Mouse (Mus musculus): ENCODE data around the gene Tnik.

Tnik gene

DNA sequence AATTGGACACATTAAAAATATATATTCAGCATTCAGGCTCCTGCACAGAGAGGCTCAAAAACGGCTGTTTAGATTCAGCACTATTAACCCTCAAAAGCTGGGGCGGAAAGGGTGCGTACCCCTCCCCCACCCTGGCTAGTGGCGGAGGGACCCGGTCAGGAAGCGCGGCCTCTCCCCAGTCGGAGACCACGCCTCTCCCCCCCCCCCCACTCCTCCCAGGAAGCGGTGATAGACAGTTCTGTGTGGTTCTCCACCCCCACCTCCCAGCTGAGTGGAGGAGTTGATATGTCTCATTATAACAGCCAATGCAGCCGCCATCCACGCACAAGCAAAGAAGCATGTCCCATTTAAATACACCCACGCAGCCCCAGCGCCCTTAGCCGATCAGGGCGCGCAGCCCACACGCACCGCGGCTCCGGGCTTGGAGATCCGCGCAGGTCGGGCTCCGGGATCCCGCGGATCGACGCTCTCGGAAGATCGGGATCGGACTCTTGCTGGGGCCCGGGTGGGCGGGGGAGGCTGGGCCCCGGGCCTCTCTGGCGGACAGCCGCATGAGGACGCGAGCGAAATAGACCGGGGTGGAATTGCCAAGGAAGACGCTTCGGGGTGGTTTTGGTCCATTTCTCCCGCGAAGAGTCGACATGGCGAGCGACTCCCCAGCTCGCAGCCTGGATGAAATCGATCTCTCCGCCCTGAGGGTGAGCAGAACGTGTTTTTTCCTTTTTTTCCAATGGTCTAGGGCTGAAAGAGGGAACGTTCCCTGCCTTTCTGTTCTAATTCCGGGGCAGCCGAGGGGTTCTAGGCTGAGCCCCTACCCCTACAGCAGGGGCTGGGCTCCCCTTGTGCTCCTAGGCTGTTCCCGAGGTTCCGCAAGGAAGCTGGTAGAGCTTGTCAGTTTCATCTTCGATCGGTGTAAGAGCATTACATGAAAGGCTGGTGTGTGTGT lies at the start of gene Tnik:
Tnik (plus strand) TSS at position 213 of the 946 bp plus-strand sequence.
- peak; percentile 77 for DNase-seq

- no peak for DNase-seq
Observed at GRCm38 (mm10) chr3:28214886-28215311, 48.1 kb upstream of the Tnik start.

- no peak for DNase-seq
Observed at GRCm38 (mm10) chr3:28217001-28217400, 46.0 kb upstream of the Tnik start.

DNA sequence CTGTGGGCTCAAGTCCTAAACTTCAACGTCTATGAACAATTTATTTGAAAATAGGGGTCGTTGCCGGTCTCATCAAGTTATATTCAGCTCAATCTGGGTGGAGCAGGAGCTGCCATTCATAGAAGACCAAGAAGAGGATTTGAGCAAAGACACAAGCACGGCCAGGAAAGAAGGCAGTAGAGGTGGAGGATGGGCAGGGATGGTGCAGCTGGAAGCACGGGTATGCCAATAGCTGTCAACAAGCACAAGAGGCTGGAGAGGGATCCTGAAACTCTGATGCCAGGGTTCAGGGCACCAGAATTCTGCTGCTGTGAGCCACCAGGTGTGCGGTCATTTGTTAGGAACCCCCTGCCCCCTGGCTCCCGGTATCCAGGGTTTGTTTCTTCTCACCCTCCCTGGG lies 43.5 kb upstream of the Tnik start:
- DNase-seq = no peak

DNA sequence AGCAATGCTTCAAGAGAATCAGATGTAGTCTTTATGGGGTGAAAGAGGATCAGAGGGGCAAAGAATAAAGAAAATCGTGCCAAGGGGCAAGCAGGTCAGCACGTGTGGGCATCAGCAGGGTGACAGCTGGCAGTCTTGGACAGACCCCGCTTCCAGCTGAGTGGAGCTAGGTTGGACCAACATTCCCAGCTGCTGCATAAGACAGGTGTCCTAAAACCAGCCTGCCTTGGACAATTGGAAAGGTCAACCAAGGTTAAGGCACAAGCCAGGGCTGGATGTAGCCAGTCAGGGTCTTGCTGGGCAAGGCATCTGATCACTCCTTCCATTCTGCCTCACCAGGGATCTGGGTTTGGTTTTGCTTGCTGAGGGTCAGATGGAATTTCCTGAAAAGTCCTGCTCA lies 43.0 kb upstream of the Tnik start:
- no peak for DNase-seq

DNA sequence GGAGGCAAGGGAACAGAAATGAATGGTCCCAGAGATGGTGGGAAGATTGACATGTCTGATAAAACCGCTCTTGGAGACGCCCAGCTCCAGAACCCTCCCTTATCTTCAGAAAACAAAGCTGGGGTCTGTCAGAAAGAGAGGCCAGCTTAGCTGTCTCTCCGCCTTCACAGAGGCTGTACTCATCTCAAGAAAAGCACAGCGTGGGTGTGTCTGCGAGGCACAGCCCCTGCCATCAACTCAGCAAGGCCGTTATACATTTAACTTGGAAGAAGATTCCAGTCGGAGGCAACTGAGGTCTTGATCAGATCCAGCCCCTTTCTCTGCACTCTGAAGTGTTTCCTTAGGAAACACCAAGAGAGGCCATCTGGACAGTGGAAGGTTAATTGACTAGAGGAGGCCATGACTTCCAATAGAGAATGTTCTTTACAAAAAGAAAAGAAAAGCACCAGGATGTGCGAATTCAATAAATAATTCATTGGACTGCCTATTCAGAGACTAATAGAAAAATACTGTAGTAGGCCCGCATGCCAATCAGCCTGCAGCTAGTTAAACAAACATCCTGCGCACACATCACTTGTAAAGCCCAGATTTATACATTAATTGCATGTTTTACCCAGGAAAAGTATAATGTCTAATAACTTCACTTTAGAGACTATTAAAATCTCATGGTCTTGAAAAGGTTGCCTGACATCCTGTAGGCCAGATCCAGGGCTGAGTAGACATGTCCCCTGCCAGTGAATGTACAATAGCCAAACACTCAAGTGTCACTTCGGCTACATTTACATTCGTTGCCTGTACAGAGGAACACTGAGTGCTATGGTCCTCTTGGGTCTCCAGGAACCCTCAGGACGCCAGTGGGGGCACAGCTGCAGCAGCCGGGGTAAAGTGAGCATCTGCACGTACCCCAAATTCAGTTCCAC lies 38.3 kb upstream of the Tnik start:
- DNase-seq = no peak

DNA sequence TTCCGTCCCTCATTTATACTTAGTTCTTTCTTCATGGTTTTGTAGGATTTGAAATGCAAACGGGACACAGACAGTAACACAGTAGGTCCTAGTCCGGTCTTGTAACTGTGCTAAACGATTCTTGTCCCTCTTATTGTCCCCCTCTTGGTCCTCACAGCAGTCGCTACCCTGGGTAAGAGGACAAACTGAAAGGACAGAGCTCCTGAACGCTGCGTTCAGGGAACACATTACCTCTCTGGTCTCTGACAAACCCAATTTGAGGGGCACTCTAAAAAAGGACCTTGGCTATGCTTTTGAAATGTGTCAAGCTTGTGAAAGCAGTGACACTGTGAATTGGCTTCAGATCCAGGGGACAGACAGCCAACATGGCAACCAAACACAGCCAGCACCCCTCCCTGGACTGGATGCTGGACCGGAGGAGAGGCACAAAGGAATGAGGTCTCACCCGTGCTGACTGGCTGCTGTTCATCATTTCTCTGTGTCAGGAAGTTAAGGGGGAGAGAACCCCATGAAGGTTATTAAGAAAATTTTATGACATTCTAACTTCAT lies 37.6 kb upstream of the Tnik start:
- DNase-seq = no peak

GRCm38 (mm10) chr3:28226181-28226580 lies 36.8 kb upstream of the Tnik start:
- DNase-seq = no peak

DNA sequence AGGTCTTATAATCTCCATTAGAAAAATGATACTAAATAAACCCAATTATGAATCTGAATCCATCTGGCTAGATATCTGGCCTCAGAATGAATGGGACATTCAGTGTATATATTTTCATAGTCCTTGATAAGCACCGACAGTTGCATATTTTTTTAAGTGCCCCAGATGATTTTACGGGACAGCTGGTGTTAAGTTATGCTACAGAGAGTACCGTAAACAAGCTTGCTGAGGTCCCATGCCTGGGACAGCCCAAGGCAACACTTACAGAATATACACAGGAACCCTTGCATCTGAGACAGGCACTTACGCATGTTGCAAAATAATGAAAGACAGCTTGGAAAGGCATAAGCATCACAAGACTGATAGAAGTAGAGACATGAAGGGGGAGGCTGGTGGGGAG lies 34.1 kb upstream of the Tnik start:
- no peak for DNase-seq

- DNase-seq = no peak
Observed at GRCm38 (mm10) chr3:28229503-28229902, 33.5 kb upstream of the Tnik start.

DNA sequence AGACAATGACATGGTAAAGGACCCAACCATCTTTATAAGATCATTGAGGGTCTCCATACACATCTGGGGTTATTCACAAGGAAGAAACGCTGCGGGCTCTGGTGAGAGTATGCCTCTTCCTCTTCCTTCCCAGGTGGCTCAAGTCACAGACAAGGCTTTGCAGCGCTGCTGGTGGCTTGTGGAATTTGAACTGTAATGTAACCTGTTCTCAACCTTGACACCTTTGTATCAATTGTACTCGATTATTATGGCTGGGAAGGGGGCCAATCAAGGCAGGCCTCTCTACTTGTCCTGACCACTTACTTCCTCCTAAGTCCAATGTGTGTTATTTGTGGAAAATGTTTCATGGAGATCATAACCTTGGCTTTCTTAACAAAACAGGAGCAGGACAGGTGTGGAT lies 30.1 kb upstream of the Tnik start:
- no peak for DNase-seq

DNA sequence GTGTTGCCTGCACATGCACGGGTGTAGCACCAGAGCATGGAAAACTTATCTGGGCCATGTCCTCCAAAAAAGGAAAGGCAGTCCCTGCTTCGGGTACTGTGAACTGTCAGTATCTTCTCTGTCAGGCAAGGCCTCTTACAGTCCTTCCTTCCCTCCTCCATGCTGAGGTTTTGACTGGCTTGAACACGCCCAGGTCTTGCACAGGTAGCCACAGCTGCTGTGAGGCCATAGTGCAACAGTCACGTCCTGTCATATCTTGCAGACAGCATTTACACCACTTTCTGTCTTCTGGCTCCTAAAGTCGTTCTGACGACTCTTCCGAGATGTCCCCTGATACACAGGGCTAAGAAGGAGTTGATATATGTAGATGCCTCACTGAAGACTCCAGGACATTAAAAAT lies 28.8 kb upstream of the Tnik start:
- no peak for DNase-seq

DNA sequence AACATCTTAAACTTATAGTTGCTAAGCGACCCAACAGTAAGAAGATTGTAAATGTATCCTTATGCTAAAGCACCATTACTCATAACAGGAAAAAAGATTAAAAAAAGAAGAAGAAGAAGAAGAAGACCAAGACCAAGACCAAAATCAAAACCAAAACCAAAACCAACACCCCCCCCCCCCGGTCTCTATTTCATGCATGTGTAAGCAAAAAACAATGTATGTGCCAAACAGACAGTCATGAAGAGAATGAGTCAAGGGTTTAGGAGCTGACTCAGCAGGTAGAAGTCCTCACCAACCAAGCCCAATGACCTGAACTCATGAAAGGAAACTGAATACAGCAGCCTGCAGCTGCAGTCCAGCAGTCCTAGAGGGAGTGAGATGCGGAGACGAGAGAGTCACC lies 26.3 kb upstream of the Tnik start:
- DNase-seq = no peak

DNA sequence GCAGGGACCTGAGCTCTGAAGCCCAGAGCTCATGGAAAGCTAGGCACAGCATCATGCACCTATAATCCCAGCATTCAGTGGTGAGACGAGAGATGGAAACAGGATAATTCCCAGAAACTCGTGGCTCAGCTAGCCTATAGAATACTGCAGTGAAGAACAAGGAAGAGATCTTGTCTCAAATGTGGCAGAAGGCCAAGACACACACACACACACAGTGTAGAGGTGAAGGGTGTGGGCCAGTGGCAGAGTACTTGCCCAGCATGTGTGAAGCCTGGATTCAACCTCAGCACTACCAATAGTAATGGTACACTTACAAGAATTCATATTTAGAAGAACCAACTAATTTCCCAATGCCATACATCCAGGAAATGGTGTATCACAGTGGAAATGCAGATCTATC lies 24.9 kb upstream of the Tnik start:
- DNase-seq = no peak

GRCm38 (mm10) chr3:28242561-28242960 lies 20.5 kb upstream of the Tnik start:
- no peak for DNase-seq

DNA sequence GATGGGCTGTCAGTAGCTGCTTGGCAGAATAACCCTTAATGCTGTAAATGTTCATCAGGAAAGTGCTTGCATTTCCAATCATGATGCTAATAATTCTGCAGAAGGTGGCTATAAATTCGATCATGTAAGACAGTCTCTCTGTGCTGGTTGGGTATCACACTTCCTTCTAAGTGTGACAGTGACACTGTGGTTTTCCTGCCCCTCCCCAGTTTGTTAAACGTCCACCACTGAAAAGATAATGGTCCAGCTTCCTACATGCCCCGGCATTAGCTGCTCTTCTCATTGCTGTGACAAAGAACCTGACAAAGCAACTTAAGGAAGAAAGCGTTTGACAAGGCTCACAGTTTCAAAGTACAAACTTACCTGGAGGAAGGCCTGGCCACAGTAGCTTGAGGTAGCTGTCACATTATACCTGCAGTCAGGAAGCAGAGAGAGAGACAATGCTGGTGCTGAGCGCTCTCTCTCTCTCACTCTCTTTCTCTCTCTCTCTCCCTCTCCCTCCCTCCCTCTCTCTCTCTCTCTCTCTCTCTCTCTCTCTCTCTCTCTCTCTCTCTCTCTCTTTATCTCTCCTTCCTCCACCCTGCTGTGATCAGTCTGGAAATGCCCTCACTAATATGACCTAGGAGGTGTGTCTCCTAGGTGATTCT lies 18.6 kb upstream of the Tnik start:
- DNase-seq = no peak

GRCm38 (mm10) chr3:28248255-28248957 lies 14.6 kb upstream of the Tnik start:
- DNase-seq = no peak

DNA sequence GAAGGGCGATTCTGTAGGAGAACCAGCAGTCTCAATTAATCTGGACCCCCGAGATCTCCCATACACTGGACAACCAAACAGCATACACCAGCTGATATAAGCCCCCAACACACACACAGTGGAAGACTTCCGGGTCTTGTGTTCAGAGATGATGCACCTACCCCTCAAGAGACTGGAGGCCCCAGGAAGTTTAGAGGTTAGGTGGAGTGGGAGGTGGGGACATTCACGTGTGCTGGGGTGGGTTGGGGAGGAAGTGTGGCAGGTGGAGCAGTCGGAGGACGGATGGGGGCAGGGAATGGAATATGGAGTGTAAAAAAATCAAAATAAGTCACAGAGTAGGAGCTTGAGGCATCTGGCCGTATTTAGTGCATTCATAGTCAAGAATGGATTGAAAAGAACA lies 7.3 kb upstream of the Tnik start:
- DNase-seq = no peak

DNA sequence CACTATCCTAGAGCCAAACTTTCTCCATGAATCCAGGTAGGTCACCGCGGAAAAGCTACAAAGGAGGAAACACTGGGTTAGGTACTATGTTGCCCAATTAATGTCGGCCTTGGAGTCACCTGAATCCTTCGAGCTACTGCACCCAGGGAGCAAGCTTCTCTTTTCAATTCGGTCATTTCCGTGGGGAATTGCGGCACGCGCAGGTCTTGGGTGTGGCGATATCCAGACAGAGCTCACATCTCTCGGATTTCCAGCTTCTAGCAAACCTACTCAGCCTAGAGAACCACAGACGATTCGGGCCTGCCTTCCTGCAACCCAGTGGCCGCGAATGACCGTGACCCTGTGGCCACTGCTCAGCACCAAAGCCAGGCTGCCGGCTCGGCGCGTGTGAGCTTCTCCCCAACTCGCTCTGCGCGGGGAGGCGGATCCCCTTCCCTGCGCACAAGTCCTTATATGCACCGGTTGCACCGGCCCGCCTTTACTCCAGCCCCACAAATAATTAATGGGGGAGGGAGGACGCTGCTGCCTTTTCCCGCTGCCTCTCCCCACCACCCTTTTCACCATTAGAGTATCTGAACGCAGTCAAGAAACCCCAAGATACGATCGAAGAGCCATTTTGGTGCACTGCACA lies 528 bp upstream of the Tnik start:
- peak; percentile 68 for DNase-seq

DNA sequence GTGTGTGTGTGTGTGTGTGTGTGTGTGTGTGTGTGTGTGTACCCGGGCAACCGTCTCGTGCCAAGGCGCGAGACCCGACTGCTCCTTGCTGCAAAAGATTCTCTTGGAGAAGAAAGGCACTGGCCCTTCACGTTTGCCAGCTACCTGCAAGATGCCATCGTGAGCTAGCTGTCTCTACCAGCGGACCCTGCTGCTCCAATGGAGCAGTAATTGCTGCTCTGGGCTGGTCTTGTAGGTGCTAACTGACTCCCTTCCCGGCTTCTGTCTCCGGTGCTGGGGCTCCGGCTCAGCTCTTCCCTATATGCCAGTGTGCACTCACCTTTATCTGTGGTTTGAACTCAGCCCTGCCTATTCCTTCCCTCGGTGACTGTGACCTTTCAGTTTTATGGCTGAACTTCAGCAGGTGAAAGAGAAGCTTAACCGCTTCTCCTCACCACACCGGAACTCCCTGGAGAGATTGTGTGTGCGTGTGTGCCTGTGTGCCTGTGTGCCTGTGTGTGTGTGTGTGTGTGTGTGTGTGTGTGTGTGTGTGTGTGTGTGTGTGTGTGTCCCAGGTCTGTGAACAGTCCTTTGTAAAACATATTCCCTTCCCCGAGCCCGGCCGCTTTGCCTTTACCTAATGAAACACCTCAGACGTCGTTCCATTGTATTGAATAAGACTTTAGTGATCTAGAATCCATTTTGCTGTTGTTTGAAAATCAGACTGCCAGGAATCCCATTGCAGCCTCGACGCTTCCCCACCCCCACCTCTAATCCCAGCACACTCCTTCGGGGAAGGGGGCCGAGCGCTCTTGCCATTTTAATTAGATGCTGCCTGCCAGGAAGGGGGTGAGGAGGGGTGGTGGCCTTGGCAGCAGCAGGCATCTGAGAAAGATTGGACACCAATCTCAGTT lies 1.2 kb downstream of the Tnik start:
- peak; percentile 63 for DNase-seq

DNA sequence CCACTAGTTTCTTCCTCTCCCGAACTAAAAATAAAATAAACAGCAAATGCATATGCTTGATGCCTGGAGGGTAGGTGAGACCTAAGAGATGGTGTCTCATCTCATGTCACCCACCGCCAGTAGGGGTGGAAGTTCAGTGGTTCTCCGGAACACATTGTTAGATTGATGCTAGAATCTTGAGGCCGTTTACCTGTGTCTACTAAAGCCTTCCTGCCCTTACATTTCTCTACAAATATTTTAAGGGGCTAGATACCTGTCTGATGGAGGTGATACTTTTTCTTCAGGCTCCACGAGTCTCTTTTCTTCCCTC lies 1.8 kb downstream of the Tnik start:
- DNase-seq = peak; percentile 36

All from cerebellum, adult 8-10 months (tissue).